Mouse (Mus musculus) liver, adult 2 months (tissue): ENCODE measurements around the gene F830045P16Rik. TPM values are rescaled to one million over a fixed set of nuclear protein-coding genes. Genes with fewer than 3 reads are reported as not detected.

Experiments used
- DNase-seq: peaks from one replicate; pipeline ENCODE4 v3.0.0-alpha.2; 2011; ENCODE audit warnings: low read depth, low spot score; ENCODE audit errors: extremely low read depth
- H3K27ac ChIP-seq: fragments of 200-500 bp; replicated peaks from 2 replicates; pipeline ENCODE4 v1.5.1; 2012; ENCODE audit warnings: low read depth, mild to moderate bottlenecking, control low read depth, inconsistent platforms, low read length; ENCODE audit not compliant: insufficient read depth
- H3K27me3 ChIP-seq: fragments of 200-500 bp; 2 replicates; pipeline ENCODE4 v1.6.1; 2012; ENCODE audit warnings: mild to moderate bottlenecking, moderate library complexity, low read length, inconsistent platforms; ENCODE audit not compliant: control insufficient read depth, insufficient read depth
- H3K36me3 ChIP-seq: fragments of 200-500 bp; 2 replicates; pipeline ENCODE4 v1.6.1; 2012; ENCODE audit warnings: low read length, inconsistent platforms; ENCODE audit not compliant: control insufficient read depth, insufficient read depth
- H3K4me1 ChIP-seq: fragments of 200-500 bp; 2 replicates; pipeline ENCODE4 v1.6.1; 2011; ENCODE audit warnings: low read length; ENCODE audit not compliant: control insufficient read depth, insufficient read depth
- H3K4me3 ChIP-seq: fragments of 200-500 bp; 2 replicates; pipeline ENCODE4 v1.5.1; 2011; ENCODE audit warnings: low read depth, mild to moderate bottlenecking, control low read depth, low read length, moderate library complexity; ENCODE audit not compliant: insufficient read depth
- H3K79me2 ChIP-seq: fragments of 200-500 bp; 2 replicates; pipeline ENCODE4 v1.6.1; 2012; ENCODE audit warnings: inconsistent platforms, mild to moderate bottlenecking, low read length, moderate library complexity; ENCODE audit not compliant: control insufficient read depth, insufficient read depth
- H3K9ac ChIP-seq: fragments of 200-500 bp; 2 replicates; pipeline ENCODE4 v1.6.1; 2012; ENCODE audit warnings: low read depth, mild to moderate bottlenecking, control low read depth, inconsistent platforms, low read length
- CTCF ChIP-seq: fragments of 200-500 bp; IDR thresholded peaks from 2 replicates; pipeline ENCODE4 v1.5.1; 2011; ENCODE audit warnings: low read depth, low read length, control low read depth
- POLR2A ChIP-seq: fragments of 200-500 bp; IDR thresholded peaks from 2 replicates; pipeline ENCODE4 v1.6.1; 2011; ENCODE audit warnings: low read length, control low read depth; ENCODE audit not compliant: insufficient read depth; ENCODE audit errors: extremely low read depth
- WGBS: fragments of 180-500 bp; shearing (Covaris S2); methylation state at CpG from one replicate; pipeline ENCODE4 v1.1.7; 2018; 5-methylcytosine and 5-hydroxymethylcytosine counted together
- polyA plus RNA-seq: library from polyadenylated mRNA; depleted of rRNA; stranded (reverse); fragments of >200 nt; gene quantifications from 2 replicates; pipeline ENCODE4 v1.2.3, GENCODE M21; 2012
- total RNA-seq: library from RNA; depleted of rRNA; stranded (reverse); fragments of >200 nt; gene quantifications from 2 replicates; pipeline ENCODE4 v1.2.3, GENCODE M21; 2014

Gene F830045P16Rik
- total and polyA plus RNA-seq, 2 experiments, result not detected

DNA sequence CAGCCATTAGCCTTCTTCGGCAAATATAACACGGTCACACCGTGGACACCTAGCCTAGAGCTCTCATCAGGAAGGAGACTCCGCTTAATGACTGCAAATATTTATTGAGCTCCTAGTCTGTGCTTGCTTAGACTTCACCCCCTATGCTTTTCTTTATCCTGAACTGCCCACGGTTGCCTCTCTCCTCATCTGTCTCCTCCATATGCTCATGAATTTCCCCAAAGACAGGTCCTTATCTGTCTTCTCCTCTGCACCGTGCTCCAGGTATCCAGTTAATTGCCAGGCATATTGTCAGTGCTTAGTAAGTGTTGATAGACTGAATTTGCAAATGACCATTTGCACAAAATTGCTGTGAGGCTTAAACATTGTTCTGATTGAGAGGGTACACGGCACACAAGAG lies 32.7 kb upstream of the F830045P16Rik start:
- Histone ChIP-seq H3K27me3 (no peaks in the 10 kb centered on the region), H3K9ac (no peak overlapping the region), H3K4me1 (no peaks in the 10 kb centered on the region), H3K36me3 (no peaks in the 10 kb centered on the region), H3K79me2 (no peaks in the 10 kb centered on the region), H3K4me3 (no peak overlapping the region), H3K27ac (no peak overlapping the region)
- TF ChIP-seq POLR2A (no peak), CTCF (no peak)
- WGBS, result 51% methylated on average over 7 of the region's 7 CpGs
- no peak for DNase-seq

DNA sequence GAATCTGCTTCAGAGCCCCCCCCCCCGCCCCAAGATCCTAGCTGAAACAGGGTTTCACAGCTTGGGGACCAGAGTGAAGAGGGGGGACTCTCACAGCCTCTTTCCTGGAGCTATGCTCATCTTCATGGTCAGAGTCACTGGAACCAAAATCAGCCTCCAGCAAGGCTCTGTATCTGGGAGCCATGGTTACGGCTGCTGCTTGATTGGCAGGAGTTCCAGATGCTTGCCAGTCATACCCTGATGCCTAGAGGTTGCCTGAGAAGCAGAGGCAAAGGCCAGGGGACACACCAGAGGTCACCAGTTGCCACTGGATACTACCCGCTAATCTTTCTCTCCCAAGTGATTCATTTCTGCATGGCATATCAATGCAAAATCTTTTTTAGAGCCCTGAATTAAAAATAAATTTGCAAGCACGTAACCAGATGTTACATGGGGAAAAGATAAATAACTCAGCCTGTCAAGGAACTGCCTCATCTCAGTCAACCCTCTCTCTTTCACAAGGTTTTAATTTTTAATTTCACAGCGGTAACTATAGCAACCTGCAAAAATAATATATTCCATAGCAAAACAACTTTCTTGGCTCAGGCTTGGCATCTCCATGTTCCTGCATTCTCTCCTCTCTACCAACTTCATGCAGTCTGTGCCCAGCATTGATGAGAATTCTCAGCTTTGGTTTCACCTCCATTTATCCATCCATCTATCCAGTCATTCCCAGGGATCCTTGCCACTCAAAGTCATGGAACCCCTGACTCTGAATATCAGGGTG lies 27.7 kb upstream of the F830045P16Rik start:
- no peak for DNase-seq
- Histone ChIP-seq H3K27me3 (no peaks in the 10 kb centered on the region), H3K27ac (no peak overlapping the region), H3K79me2 (no peaks in the 10 kb centered on the region), H3K36me3 (no peaks in the 10 kb centered on the region), H3K4me1 (no peaks in the 10 kb centered on the region), H3K4me3 (no peak overlapping the region), H3K9ac (no peak overlapping the region)
- WGBS, result 83% methylated on average over 5 of the region's 5 CpGs
- TF ChIP-seq POLR2A (no peak), CTCF (no peak)

DNA sequence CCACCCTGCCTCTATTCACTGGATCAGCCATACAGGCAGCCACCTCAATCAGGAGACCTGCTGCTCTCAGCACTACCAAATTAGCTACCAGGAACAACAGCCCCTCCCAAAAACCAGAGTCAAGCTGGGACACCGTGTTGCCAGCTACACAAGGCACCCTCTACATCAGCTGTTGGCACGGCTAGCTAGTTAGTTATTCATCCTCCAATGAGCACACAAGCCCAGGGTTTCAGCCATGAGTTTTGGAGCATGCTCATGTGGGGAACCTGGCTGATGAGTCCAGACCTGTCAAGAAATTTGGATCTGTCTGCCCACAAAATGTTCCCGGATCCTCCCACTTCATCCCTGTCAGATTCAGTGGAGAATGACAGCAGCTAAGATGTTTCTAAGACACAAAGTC lies 25.4 kb upstream of the F830045P16Rik start:
- TF ChIP-seq POLR2A (no peak), CTCF (no peak)
- no peaks in the 10 kb centered on the region for H3K36me3 ChIP-seq
- no peak overlapping the region for H3K9ac ChIP-seq
- no peaks in the 10 kb centered on the region for H3K4me1 ChIP-seq
- WGBS, result 73% methylated on average over 3 of the region's 3 CpGs
- no peaks in the 10 kb centered on the region for H3K79me2 ChIP-seq
- H3K27me3 ChIP-seq, result no peaks in the 10 kb centered on the region
- DNase-seq, result no peak
- no peak overlapping the region for H3K27ac ChIP-seq
- no peak overlapping the region for H3K4me3 ChIP-seq

DNA sequence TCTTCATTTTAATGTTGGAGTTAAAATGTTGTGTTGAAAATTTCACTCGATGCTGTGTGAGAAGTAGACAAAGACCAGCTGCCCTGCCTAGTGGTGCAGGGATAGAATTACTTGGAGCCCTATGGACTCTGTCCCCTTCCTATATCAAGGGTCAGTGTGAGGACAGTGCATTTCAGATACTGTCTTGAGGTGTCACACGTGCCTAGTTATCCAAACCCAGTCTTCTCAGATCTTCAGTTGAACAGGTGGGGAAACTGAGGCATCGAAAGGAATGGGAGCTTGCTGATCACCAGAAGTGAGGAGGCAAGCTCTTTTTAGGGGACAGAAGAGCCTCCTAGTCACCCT lies 22.4 kb upstream of the F830045P16Rik start:
- Histone ChIP-seq H3K9ac (no peak overlapping the region), H3K36me3 (no peaks in the 10 kb centered on the region), H3K27me3 (no peaks in the 10 kb centered on the region), H3K4me3 (no peak overlapping the region), H3K4me1 (no peaks in the 10 kb centered on the region), H3K27ac (no peak overlapping the region), H3K79me2 (no peaks in the 10 kb centered on the region)
- DNase-seq, result no peak
- no peak for TF ChIP-seq POLR2A
- TF ChIP-seq CTCF, result no peak
- 62% methylated on average over 3 of the region's 3 CpGs for WGBS

DNA sequence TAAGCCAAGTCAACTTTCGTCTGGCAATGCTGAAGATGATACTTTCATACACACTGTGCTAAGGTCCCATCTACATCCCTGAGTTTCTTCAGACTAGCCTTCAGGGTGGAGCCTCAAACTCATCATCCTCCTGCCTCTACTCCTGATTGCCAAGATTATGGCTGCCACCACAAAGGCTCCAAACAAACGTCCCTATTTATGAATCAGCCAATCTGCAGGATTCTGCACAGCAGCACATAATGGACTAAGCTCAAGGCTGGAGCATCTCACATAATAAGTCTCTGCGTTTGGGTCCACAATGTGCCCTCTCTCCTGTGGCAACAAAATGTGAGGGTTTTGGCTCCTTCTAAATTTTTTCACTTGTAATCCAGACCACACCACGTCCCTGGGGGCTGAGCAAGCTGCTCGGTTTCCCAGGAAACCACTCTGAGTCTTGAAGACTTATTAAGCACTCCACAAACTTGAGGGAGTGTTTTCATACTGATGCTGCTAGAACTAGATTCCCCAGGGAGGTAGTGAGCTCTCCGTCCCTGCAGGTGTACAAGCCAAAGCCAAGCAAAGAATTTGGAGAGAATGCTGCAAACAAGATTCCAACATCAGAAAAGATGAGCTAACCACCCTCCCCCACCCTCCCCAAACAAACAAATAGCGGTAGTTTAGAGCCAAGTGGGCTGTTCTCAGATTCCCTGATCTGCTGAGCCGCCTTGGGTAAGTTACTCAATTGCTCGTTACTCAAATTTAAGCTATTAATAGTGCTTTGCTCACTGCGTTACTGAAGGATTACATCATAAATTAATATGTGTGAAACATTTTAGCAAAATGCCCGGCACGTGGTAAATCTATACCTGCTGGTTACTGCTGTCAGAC lies 21.8 kb upstream of the F830045P16Rik start:
- TF ChIP-seq POLR2A (no peak), CTCF (no peak)
- Histone ChIP-seq H3K36me3 (no peaks in the 10 kb centered on the region), H3K4me3 (no peak overlapping the region), H3K79me2 (no peaks in the 10 kb centered on the region), H3K4me1 (no peaks in the 10 kb centered on the region), H3K27me3 (no peaks in the 10 kb centered on the region), H3K27ac (no peak overlapping the region), H3K9ac (no peak overlapping the region)
- WGBS, result 41% methylated on average over 12 of the region's 12 CpGs
- DNase-seq, result no peak
